Mouse (Mus musculus) midbrain, embryonic 15.5 days (tissue): Measurements from ENCODE around the gene 1700019N19Rik. TPM values are rescaled to one million over a fixed set of nuclear protein-coding genes. Genes with fewer than 3 reads are reported as not detected.

Experiments
- ATAC-seq: fragments of 200-750 bp; cut with Nextera tagmentation; replicated peaks from 2 replicates; pipeline ENCODE4 v1.8.0; 2017; ENCODE audit warnings: moderate TSS enrichment
- H3K27ac ChIP-seq: fragments of 300-500 bp; sonication (generic); 2 replicates; pipeline ENCODE4 v1.5.1; 2015; ENCODE audit warnings: mild to moderate bottlenecking, inconsistent platforms
- H3K27me3 ChIP-seq: fragments of 300-500 bp; sonication (generic); replicated peaks from 2 replicates; pipeline ENCODE4 v1.6.1; 2015; ENCODE audit warnings: inconsistent platforms
- H3K36me3 ChIP-seq: fragments of 300-500 bp; sonication (generic); replicated peaks from 2 replicates; pipeline ENCODE4 v1.6.1; 2015; ENCODE audit warnings: inconsistent platforms
- H3K4me1 ChIP-seq: fragments of 300-500 bp; sonication (generic); 2 replicates; pipeline ENCODE4 v1.6.1; 2015; ENCODE audit warnings: inconsistent platforms
- H3K4me2 ChIP-seq: fragments of 300-500 bp; sonication (generic); 2 replicates; pipeline ENCODE4 v1.6.1; 2015; ENCODE audit warnings: inconsistent platforms, mild to moderate bottlenecking, moderate library complexity
- H3K4me3 ChIP-seq: fragments of 300-500 bp; sonication (generic); 2 replicates; pipeline ENCODE4 v1.5.1; 2015; ENCODE audit warnings: mild to moderate bottlenecking, inconsistent platforms
- H3K9ac ChIP-seq: fragments of 300-500 bp; sonication (generic); 2 replicates; pipeline ENCODE4 v1.6.1; 2015; ENCODE audit warnings: mild to moderate bottlenecking, inconsistent platforms
- H3K9me3 ChIP-seq: fragments of 300-500 bp; sonication (generic); 2 replicates; pipeline ENCODE4 v1.6.1; 2016; ENCODE audit warnings: inconsistent platforms
- WGBS: fragments of 180-500 bp; shearing (Covaris S2); methylation state at CpG from one replicate; pipeline ENCODE4 v1.1.7; 2015; ENCODE audit warnings: mixed read lengths; 5-methylcytosine and 5-hydroxymethylcytosine counted together
- polyA plus RNA-seq: library from polyadenylated mRNA; unstranded; fragments of >200 nt; fragmentation: Nextera tagmentation; extraction: Ambion mirVana; gene quantifications from 2 replicates; pipeline ENCODE4 v1.2.1, GENCODE M21; 2015

The 1700019N19Rik gene
- polyA plus RNA-seq, 1 experiment from 2014 or later = not detected

GRCm38 (mm10) chr19:58747498-58748000 is 46.7 kb downstream of the 1700019N19Rik start:
- H3K4me1 ChIP-seq = no peaks in the 10 kb centered on the region
- H3K27me3 ChIP-seq = no peaks in the 10 kb centered on the region
- ATAC-seq = no peak
- H3K36me3 ChIP-seq = no peaks in the 10 kb centered on the region
- H3K9ac ChIP-seq = no peak overlapping the region
- 89% methylated on average over 9 of the region's 9 CpGs for WGBS
- H3K4me2 ChIP-seq = no peak overlapping the region
- no peak overlapping the region for H3K27ac ChIP-seq
- no peak overlapping the region for H3K4me3 ChIP-seq
- no peaks in the 10 kb centered on the region for H3K9me3 ChIP-seq

GRCm38 (mm10) chr19:58743736-58744135 is 50.5 kb downstream of the 1700019N19Rik start:
- H3K9me3 ChIP-seq = no peaks in the 10 kb centered on the region
- H3K4me2 ChIP-seq = no peak overlapping the region
- H3K9ac ChIP-seq = no peak overlapping the region
- no peaks in the 10 kb centered on the region for H3K27me3 ChIP-seq
- no peaks in the 10 kb centered on the region for H3K4me1 ChIP-seq
- no peaks in the 10 kb centered on the region for H3K36me3 ChIP-seq
- no peak overlapping the region for H3K4me3 ChIP-seq
- H3K27ac ChIP-seq = no peak overlapping the region
- WGBS = 81% methylated on average over 4 of the region's 4 CpGs
- ATAC-seq = no peak

- WGBS = 86% methylated on average over 4 of the region's 4 CpGs
Measured at GRCm38 (mm10) chr19:58742711-58743110, 51.5 kb downstream of the 1700019N19Rik start.

GRCm38 (mm10) chr19:58741036-58741435 is 53.2 kb downstream of the 1700019N19Rik start:
- no peak overlapping the region for H3K4me3 ChIP-seq
- no peaks in the 10 kb centered on the region for H3K9me3 ChIP-seq
- no peak overlapping the region for H3K4me2 ChIP-seq
- no peak overlapping the region for H3K9ac ChIP-seq
- WGBS = 54% methylated on average over 6 of the region's 6 CpGs
- no peaks in the 10 kb centered on the region for H3K27me3 ChIP-seq
- no peak overlapping the region for H3K27ac ChIP-seq
- H3K4me1 ChIP-seq = no peaks in the 10 kb centered on the region
- no peaks in the 10 kb centered on the region for H3K36me3 ChIP-seq
- no peak for ATAC-seq

More at GRCm38 (mm10) chr19:58742711-58743110, 51.5 kb downstream of the 1700019N19Rik start:
- no peaks in the 10 kb centered on the region for H3K4me1 ChIP-seq
- H3K4me3 ChIP-seq = no peak overlapping the region
- no peaks in the 10 kb centered on the region for H3K9me3 ChIP-seq
- no peak for ATAC-seq
- H3K27me3 ChIP-seq = no peaks in the 10 kb centered on the region
- H3K4me2 ChIP-seq = no peak overlapping the region
- no peak overlapping the region for H3K9ac ChIP-seq
- no peak overlapping the region for H3K27ac ChIP-seq
- no peaks in the 10 kb centered on the region for H3K36me3 ChIP-seq

- WGBS = 89% methylated on average over 4 of the region's 4 CpGs
- no peak for ATAC-seq
- Histone ChIP-seq H3K27me3 (no peaks in the 10 kb centered on the region), H3K9me3 (no peaks in the 10 kb centered on the region), H3K36me3 (no peaks in the 10 kb centered on the region), H3K4me2 (no peak overlapping the region), H3K9ac (no peak overlapping the region), H3K27ac (no peak overlapping the region), H3K4me3 (no peak overlapping the region), H3K4me1 (no peaks in the 10 kb centered on the region)
Measured at GRCm38 (mm10) chr19:58738111-58738510, 56.1 kb downstream of the 1700019N19Rik start.

Other genes starting within 250 kb of the 1700019N19Rik start
- 0.59 TPM in 1 of 2 replicates, not detected in the other for gene Pnlip, start 142.0 kb downstream of the 1700019N19Rik start, polyA plus RNA-seq
- 0.56 and 6.8 TPM in 2 replicates for gene Pnliprp1, start 65.6 kb downstream of the 1700019N19Rik start, polyA plus RNA-seq
- gene Pnliprp2, start 34.7 kb downstream of the 1700019N19Rik start, polyA plus RNA-seq = 0.18 TPM in 1 of 2 replicates, not detected in the other
- 1.2 and 1.3 TPM in 2 replicates for gene Eno4, start 149.0 kb upstream of the 1700019N19Rik start, polyA plus RNA-seq
- gene Hspa12a, start 149.2 kb upstream of the 1700019N19Rik start, polyA plus RNA-seq = 52.6 and 53.0 TPM in 2 replicates